Mouse (Mus musculus) retina, adult 2 months (tissue): ENCODE data around the gene Scgb1a1.
"Not testable (repeated sequence)": the region's sequence is repeated elsewhere in the genome, so short reads cannot be mapped to it uniquely, and the experiment has no call there.

Experiments
- DNase-seq: peaks from one replicate; pipeline ENCODE4 v3.0.0-alpha.2; 2012; ENCODE audit warnings: low read depth, low spot score

The Scgb1a1 gene

GRCm38 (mm10) chr19:9100297-9101061 is 12.7 kb upstream of the Scgb1a1 start:
- no peak for DNase-seq

GRCm38 (mm10) chr19:9099751-9100150 is 12.0 kb upstream of the Scgb1a1 start:
- no peak for DNase-seq

GRCm38 (mm10) chr19:9097441-9097840 is 9.7 kb upstream of the Scgb1a1 start:
- DNase-seq, result no peak

- DNase-seq, result no peak
Measured at GRCm38 (mm10) chr19:9095111-9095510, 7.4 kb upstream of the Scgb1a1 start.

- DNase-seq, result no peak
Measured at GRCm38 (mm10) chr19:9090709-9091108, 3.0 kb upstream of the Scgb1a1 start.

- DNase-seq, result no peak
Measured at GRCm38 (mm10) chr19:9090191-9090590, 2.4 kb upstream of the Scgb1a1 start.

- not testable (repeated sequence) for DNase-seq
Measured at GRCm38 (mm10) chr19:9083892-9084291, 3.9 kb downstream of the Scgb1a1 start.

GRCm38 (mm10) chr19:9083010-9083355 is 4.8 kb downstream of the Scgb1a1 start:
- DNase-seq, result no peak

- DNase-seq, result peak; percentile 46
Measured at GRCm38 (mm10) chr19:9082191-9083009, 5.4 kb downstream of the Scgb1a1 start.

- DNase-seq, result no peak
Measured at GRCm38 (mm10) chr19:9081311-9082190, 6.2 kb downstream of the Scgb1a1 start.

GRCm38 (mm10) chr19:9079916-9080315 is 7.8 kb downstream of the Scgb1a1 start:
- DNase-seq, result no peak

- DNase-seq, result no peak
Measured at GRCm38 (mm10) chr19:9076982-9077660, 10.6 kb downstream of the Scgb1a1 start.

- DNase-seq, result no peak
Measured at GRCm38 (mm10) chr19:9076035-9076434, 11.7 kb downstream of the Scgb1a1 start.

GRCm38 (mm10) chr19:9075558-9075957 is 12.2 kb downstream of the Scgb1a1 start:
- no peak for DNase-seq

- no peak for DNase-seq
Measured at GRCm38 (mm10) chr19:9074424-9074823, 13.3 kb downstream of the Scgb1a1 start.

- DNase-seq, result no peak
Measured at GRCm38 (mm10) chr19:9073776-9074411, 13.9 kb downstream of the Scgb1a1 start.

- no peak for DNase-seq
Measured at GRCm38 (mm10) chr19:9072157-9072530, 15.6 kb downstream of the Scgb1a1 start.

- no peak for DNase-seq
Measured at GRCm38 (mm10) chr19:9071456-9072156, 16.2 kb downstream of the Scgb1a1 start.

GRCm38 (mm10) chr19:9070316-9070715 is 17.4 kb downstream of the Scgb1a1 start:
- DNase-seq, result no peak

GRCm38 (mm10) chr19:9069687-9070307 is 18.0 kb downstream of the Scgb1a1 start:
- DNase-seq, result no peak
